Mouse (Mus musculus) hindbrain, postnatal 0 days (tissue): ENCODE measurements around the gene Rbsn. TPM values are rescaled to one million over a fixed set of nuclear protein-coding genes. Genes with fewer than 3 reads are reported as not detected.

Experiments used
- ATAC-seq: fragments of 200-750 bp; cut with Nextera tagmentation; 2 replicates; pipeline ENCODE4 v1.8.0; 2017; ENCODE audit warnings: mild to moderate bottlenecking, moderate TSS enrichment, moderate library complexity
- DNase-seq: peaks from one replicate; pipeline ENCODE4 v3.0.0-alpha.2; 2015; ENCODE audit warnings: low spot score
- H3K27ac ChIP-seq: fragments of 300-500 bp; sonication (generic); 2 replicates; pipeline ENCODE4 v1.5.1; 2014; ENCODE audit warnings: mild to moderate bottlenecking
- H3K27me3 ChIP-seq: fragments of 300-500 bp; sonication (generic); 2 replicates; pipeline ENCODE4 v1.6.1; 2014; ENCODE audit warnings: low read length, mixed read lengths; ENCODE audit not compliant: insufficient read depth
- H3K36me3 ChIP-seq: fragments of 300-500 bp; sonication (generic); 2 replicates; pipeline ENCODE4 v1.6.1; 2014; ENCODE audit warnings: low read length, mixed read lengths; ENCODE audit not compliant: insufficient read depth
- H3K4me1 ChIP-seq: fragments of 300-500 bp; sonication (generic); 2 replicates; pipeline ENCODE4 v1.6.1; 2014; ENCODE audit warnings: antibody characterized with exemption, low read length, mixed read lengths; ENCODE audit not compliant: insufficient read depth
- H3K4me2 ChIP-seq: fragments of 300-500 bp; sonication (generic); 2 replicates; pipeline ENCODE4 v1.6.1; 2014; ENCODE audit warnings: low read depth, mild to moderate bottlenecking, low read length, moderate library complexity, mixed read lengths
- H3K4me3 ChIP-seq: fragments of 300-500 bp; sonication (generic); 2 replicates; pipeline ENCODE4 v1.5.1; 2014; ENCODE audit warnings: low read length
- H3K9ac ChIP-seq: fragments of 300-500 bp; sonication (generic); replicated peaks from 2 replicates; pipeline ENCODE4 v1.6.1; 2014; ENCODE audit warnings: mild to moderate bottlenecking, low read length, moderate library complexity, mixed read lengths
- H3K9me3 ChIP-seq: fragments of 300-500 bp; sonication (generic); 2 replicates; pipeline ENCODE4 v1.6.1; 2016; ENCODE audit warnings: low read length, mixed read lengths
- CTCF ChIP-seq: IDR thresholded peaks from 2 replicates; pipeline ENCODE4 v1.5.1; 2016; ENCODE audit warnings: antibody characterized with exemption, control low read depth, low read depth
- WGBS: fragments of 180-500 bp; shearing (Covaris S2); extraction: QIAGEN DNeasy Blood & Tissue Kit; methylation state at CpG from one replicate; pipeline ENCODE4 v1.1.7; 2014; 5-methylcytosine and 5-hydroxymethylcytosine counted together
- polyA plus RNA-seq: library from polyadenylated mRNA; unstranded; fragments of >200 nt; fragmentation: Nextera tagmentation; extraction: Ambion mirVana; gene quantifications from 2 replicates; pipeline ENCODE4 v1.2.1, GENCODE M21; 2015
- total RNA-seq: library from RNA; depleted of rRNA; stranded (reverse); fragments of >200 nt; gene quantifications from 2 replicates; pipeline ENCODE4 v1.2.3, GENCODE M21; 2014; rRNA removed

Rbsn gene
- total RNA-seq (23.4 and 29.0 TPM in 2 replicates), polyA plus RNA-seq (33.8 and 36.0 TPM in 2 replicates)

- Histone ChIP-seq H3K36me3 (peaks cover 8% of the 10 kb centered on the region; the same call in 1 of the 2 replicates), H3K4me1 (peaks cover 7% of the 10 kb centered on the region), H3K27ac (peak within 1 kb of the TSS; percentile 78), H3K4me3 (peak within 1 kb of the TSS; percentile 78), H3K9me3 (no peaks in the 10 kb centered on the region), H3K27me3 (no peaks in the 10 kb centered on the region), H3K4me2 (peak within 1 kb of the TSS; percentile 97), H3K9ac (peak within 1 kb of the TSS; percentile 93)
- peak; percentile 96 for DNase-seq
- ATAC-seq: peak; percentile 97
- TF ChIP-seq CTCF: peak; percentile 42; the same call in 1 of the 2 replicates
- 10% methylated on average over 35 of the region's 35 CpGs for WGBS
Measured at GRCm38 (mm10) chr6:92214773-92215449, at the start of gene Rbsn. Gene Rbsn (minus strand): TSS chr6:92214925.

- WGBS: 69% methylated on average over 4 of the region's 4 CpGs
- no peak for ATAC-seq
- no peak overlapping the region for H3K9ac ChIP-seq
- no peaks in the 10 kb centered on the region for H3K27me3 ChIP-seq
- DNase-seq: no peak
- no peaks in the 10 kb centered on the region for H3K9me3 ChIP-seq
- no peaks in the 10 kb centered on the region for H3K4me1 ChIP-seq
- TF ChIP-seq CTCF: no peak
- no peak overlapping the region for H3K27ac ChIP-seq
- H3K4me3 ChIP-seq: no peak overlapping the region
- H3K4me2 ChIP-seq: no peak overlapping the region
- no peaks in the 10 kb centered on the region for H3K36me3 ChIP-seq
Measured at GRCm38 (mm10) chr6:92261162-92261843, 46.6 kb upstream of the Rbsn start.

- Histone ChIP-seq H3K9me3 (no peaks in the 10 kb centered on the region), H3K4me2 (no peak overlapping the region), H3K27me3 (no peaks in the 10 kb centered on the region), H3K36me3 (no peaks in the 10 kb centered on the region), H3K4me1 (no peaks in the 10 kb centered on the region), H3K4me3 (no peak overlapping the region), H3K9ac (no peak overlapping the region), H3K27ac (no peak overlapping the region)
- ATAC-seq: no peak
- no peak for DNase-seq
- TF ChIP-seq CTCF: no peak
Measured at GRCm38 (mm10) chr6:92255346-92255745, 40.6 kb upstream of the Rbsn start.

GRCm38 (mm10) chr6:92253253-92253870 is 38.6 kb upstream of the Rbsn start:
- Histone ChIP-seq H3K27me3 (no peaks in the 10 kb centered on the region), H3K4me2 (no peak overlapping the region), H3K4me3 (no peak overlapping the region), H3K27ac (no peak overlapping the region), H3K9ac (no peak overlapping the region), H3K4me1 (no peaks in the 10 kb centered on the region), H3K36me3 (no peaks in the 10 kb centered on the region), H3K9me3 (no peaks in the 10 kb centered on the region)
- 82% methylated on average over 3 of the region's 3 CpGs for WGBS
- ATAC-seq (no peak), DNase-seq (no peak)
- TF ChIP-seq CTCF: no peak

- Histone ChIP-seq H3K9me3 (no peaks in the 10 kb centered on the region), H3K27ac (no peak overlapping the region), H3K4me1 (0 out of 2 replicates have a peak, but pooled peaks cover 6% of the 10 kb centered on the region), H3K4me3 (no peak overlapping the region), H3K9ac (no peak overlapping the region), H3K36me3 (no peaks in the 10 kb centered on the region), H3K4me2 (no peak overlapping the region), H3K27me3 (peaks cover 9% of the 10 kb centered on the region; the same call in 1 of the 2 replicates)
- 15% methylated on average over 7 of the region's 7 CpGs for WGBS
- TF ChIP-seq CTCF: no peak
- DNase-seq (no peak), ATAC-seq (no peak)
Measured at GRCm38 (mm10) chr6:92247215-92247919, 32.6 kb upstream of the Rbsn start.

GRCm38 (mm10) chr6:92246335-92246734 is 31.6 kb upstream of the Rbsn start:
- 9% methylated on average over 3 of the region's 3 CpGs for WGBS
- no peak for TF ChIP-seq CTCF
- Histone ChIP-seq H3K9me3 (no peaks in the 10 kb centered on the region), H3K9ac (no peak overlapping the region), H3K27ac (no peak overlapping the region), H3K4me1 (0 out of 2 replicates have a peak, but pooled peaks cover 6% of the 10 kb centered on the region), H3K36me3 (no peaks in the 10 kb centered on the region), H3K4me2 (no peak overlapping the region), H3K4me3 (no peak overlapping the region), H3K27me3 (peaks cover 9% of the 10 kb centered on the region; the same call in 1 of the 2 replicates)
- no peak for DNase-seq
- ATAC-seq: no peak
